In genomic region chr15:25844013-25844570, GRCm38 (mm10) we compare ENCODE assay signal across 8 mouse cellular contexts. TPM values are rescaled to one million over a fixed set of nuclear protein-coding genes. Genes with fewer than 3 reads are reported as not detected.
A peak's percentile ranks its signal among the peaks of the same experiment; 100 is the strongest.
DNase-seq lines count a peak whose midpoint lies in the region; ATAC-seq and TF ChIP-seq lines count a peak whose summit lies in the region.
"Had no signal": no experiment of that assay in that cellular context is flagged by ENCODE, and none has a peak within 500 bp of the region (broad histone marks: within the 10 kb centered on the region; RNA-seq: fewer than 3 reads in every experiment).

No protein-coding gene starts in this region.

- no peak overlapping the region for H3K27ac ChIP-seq in hindbrain, embryonic 11.5 days (ENCODE audit: low read depth, low read length)
- no peak overlapping the region for H3K27ac ChIP-seq in limb, embryonic 14.5 days (replicated peaks; ENCODE audit: low read depth, low read length)

- peak overlapping the region; percentile 72 for H3K4me3 ChIP-seq in hindbrain, embryonic 11.5 days (ENCODE audit: low read depth, low read length)
- H3K4me3 ChIP-seq in limb, embryonic 14.5 days (replicated peaks; ENCODE audit: low read length), result peak overlapping the region; percentile 66

- no peak overlapping the region for H3K9ac ChIP-seq in hindbrain, embryonic 11.5 days (ENCODE audit: low read depth, low read length)
- H3K9ac ChIP-seq in limb, embryonic 14.5 days (ENCODE audit: low read depth, low read length, severe bottlenecking), result no peak overlapping the region

- H3K4me2 ChIP-seq in hindbrain, embryonic 11.5 days (replicated peaks; ENCODE audit: low read depth, low read length), result peak overlapping the region; percentile 80
- H3K4me2 ChIP-seq in limb, embryonic 14.5 days (replicated peaks; ENCODE audit: low read depth, low read length, severe bottlenecking), result peak overlapping the region; percentile 89

- DNase-seq in thymus, postnatal 0 days (ENCODE audit: low spot score), result peak; percentile 13
- no peak for DNase-seq in thymus, postnatal 10 days (ENCODE audit: low spot score in 2 of 2)
- DNase-seq in hindbrain, embryonic 11.5 days (ENCODE audit: low spot score), result no peak
- DNase-seq in limb, embryonic 14.5 days (ENCODE audit: low spot score), result no peak
- no peak for DNase-seq in urinary bladder, adult 2 months (ENCODE audit: low spot score)
- no peak for DNase-seq in testis, postnatal 14 days (ENCODE audit: low spot score)
- DNase-seq in adrenal gland, adult (ENCODE audit: inconsistent age in 2 of 2, low spot score in 1 of 2), result no peak

- TF ChIP-seq POLR2A in limb, embryonic 14.5 days (IDR thresholded peaks at IDR 0.05; ENCODE audit: borderline replicate concordance, extremely low read depth, insufficient read depth, insufficient read length), result no peak

- H3K9me3 ChIP-seq in hindbrain, embryonic 11.5 days (ENCODE audit: control insufficient read depth, low read length), result no peaks in the 10 kb centered on the region
- H3K9me3 ChIP-seq in limb, embryonic 14.5 days (ENCODE audit: control insufficient read depth, low read length), result no peaks in the 10 kb centered on the region

- peaks cover 14% of the 10 kb centered on the region for H3K27me3 ChIP-seq in hindbrain, embryonic 11.5 days (ENCODE audit: control insufficient read depth, insufficient read depth, low read length)
- peaks cover 11% of the 10 kb centered on the region for H3K27me3 ChIP-seq in limb, embryonic 14.5 days (ENCODE audit: control insufficient read depth, insufficient read depth, low read length)

- 17% methylated on average over 11 of the region's 11 CpGs for WGBS in hindbrain, embryonic 11.5 days
- 10% methylated on average over 11 of the region's 11 CpGs for WGBS in limb, embryonic 14.5 days

- no peaks in the 10 kb centered on the region for H3K36me3 ChIP-seq in hindbrain, embryonic 11.5 days (ENCODE audit: control insufficient read depth, insufficient read depth, low read length)
- H3K36me3 ChIP-seq in limb, embryonic 14.5 days (ENCODE audit: control insufficient read depth, insufficient read depth, low read length), result no peaks in the 10 kb centered on the region

- peak; percentile 5; the same call in 1 of the 2 replicates for ATAC-seq in hindbrain, embryonic 11.5 days (ENCODE audit: low FRiP score)
- ATAC-seq in limb, embryonic 14.5 days (ENCODE audit: low FRiP score, low read depth), result no peak

- H3K4me1 ChIP-seq in hindbrain, embryonic 11.5 days (replicated peaks; ENCODE audit: control insufficient read depth, insufficient read depth, low read length), result peaks cover 5% of the 10 kb centered on the region
- no peaks in the 10 kb centered on the region for H3K4me1 ChIP-seq in limb, embryonic 14.5 days (ENCODE audit: control insufficient read depth, insufficient read depth, low read length)

RNA-seq across cellular contexts. Expression of gene Retreg1, which starts 1.1 kb away (rescaled TPM):
- polyA plus RNA-seq in thymus, postnatal 0 days (2015; fragmentation: Nextera tagmentation; extraction: Ambion mirVana), result 25.4 and 27.3 TPM in 2 replicates
- 3.5 and 4.6 TPM in 2 replicates for polyA plus RNA-seq in hindbrain, embryonic 11.5 days (2014; fragmentation: Nextera tagmentation; extraction: Ambion mirVana)
- polyA plus RNA-seq in limb, embryonic 14.5 days (2012; rRNA removed), result 2.3 and 2.5 TPM in 2 replicates
- polyA plus RNA-seq in limb, embryonic 14.5 days (2014; fragmentation: Nextera tagmentation; extraction: Ambion mirVana), result 4.2 and 4.4 TPM in 2 replicates
- polyA plus RNA-seq in urinary bladder, adult 2 months (2012; rRNA removed), result 12.3 and 13.6 TPM in 2 replicates
- polyA plus RNA-seq: erythroblast, embryonic 14.5 days had no signal
